10 mouse cellular contexts compared by ENCODE assay signal in genomic region chr12:34451198-34451597, GRCm38 (mm10).
A peak's percentile ranks its signal among the peaks of the same experiment; 100 is the strongest.
DNase-seq lines count a peak whose midpoint lies in the region; ATAC-seq and TF ChIP-seq lines count a peak whose summit lies in the region.
"Had no signal": no experiment of that assay in that cellular context is flagged by ENCODE, and none has a peak within 500 bp of the region (broad histone marks: within the 10 kb centered on the region; RNA-seq: fewer than 3 reads in every experiment).

No protein-coding gene starts in this region.

- no peak overlapping the region for H3K4me3 ChIP-seq in liver, postnatal 0 days (ENCODE audit: low read depth, low read length)
- no peak overlapping the region for H3K4me3 ChIP-seq in liver, embryonic 11.5 days (ENCODE audit: low read depth, low read length)
- H3K4me3 ChIP-seq: limb, embryonic 12.5 days had no signal

- H3K4me1 ChIP-seq in liver, postnatal 0 days (ENCODE audit: insufficient read depth), result no peaks in the 10 kb centered on the region
- no peaks in the 10 kb centered on the region for H3K4me1 ChIP-seq in liver, embryonic 11.5 days (replicated peaks; ENCODE audit: control insufficient read depth, insufficient read depth, low read length)
- H3K4me1 ChIP-seq: limb, embryonic 12.5 days had no signal

- no peak overlapping the region for H3K4me2 ChIP-seq in liver, postnatal 0 days (ENCODE audit: low read depth, low read length)
- no peak overlapping the region for H3K4me2 ChIP-seq in liver, embryonic 11.5 days
- H3K4me2 ChIP-seq: limb, embryonic 12.5 days had no signal

- no peaks in the 10 kb centered on the region for H3K9me3 ChIP-seq in liver, postnatal 0 days (ENCODE audit: low read length)
- no peaks in the 10 kb centered on the region for H3K9me3 ChIP-seq in liver, embryonic 11.5 days (ENCODE audit: control insufficient read depth, low read length)
- H3K9me3 ChIP-seq: limb, embryonic 12.5 days had no signal

- ATAC-seq in liver, postnatal 0 days, result no peak
- ATAC-seq in liver, embryonic 11.5 days (replicated peaks; ENCODE audit: low FRiP score), result no peak
- peak; percentile 54; the same call in 1 of the 2 replicates for ATAC-seq in megakaryocyte progenitor cell, adult 5-6 weeks (replicated peaks; ENCODE audit: poor library complexity)
- ATAC-seq in erythroid progenitor cell, adult 5-6 weeks (replicated peaks; ENCODE audit: low FRiP score, poor library complexity, severe bottlenecking), result no peak

- H3K36me3 ChIP-seq in liver, postnatal 0 days (replicated peaks; ENCODE audit: insufficient read depth, low read length), result no peaks in the 10 kb centered on the region
- no peaks in the 10 kb centered on the region for H3K36me3 ChIP-seq in liver, embryonic 11.5 days (ENCODE audit: control insufficient read depth, insufficient read depth, low read length)
- H3K36me3 ChIP-seq: limb, embryonic 12.5 days had no signal

- no peak overlapping the region for H3K27ac ChIP-seq in liver, postnatal 0 days (ENCODE audit: low read depth)
- no peak overlapping the region for H3K27ac ChIP-seq in liver, embryonic 11.5 days (ENCODE audit: low read depth, low read length)
- H3K27ac ChIP-seq: limb, embryonic 12.5 days had no signal

- 51% methylated on average over 2 of the region's 2 CpGs for WGBS in liver, postnatal 0 days (ENCODE audit: insufficient replicate concordance)
- 48% methylated on average over 2 of the region's 2 CpGs for WGBS in liver, embryonic 11.5 days

- H3K27me3 ChIP-seq in liver, postnatal 0 days (ENCODE audit: insufficient read depth, low read length), result no peaks in the 10 kb centered on the region
- no peaks in the 10 kb centered on the region for H3K27me3 ChIP-seq in liver, embryonic 11.5 days (replicated peaks; ENCODE audit: control insufficient read depth, insufficient read depth, low read length)
- H3K27me3 ChIP-seq: limb, embryonic 12.5 days had no signal

- DNase-seq in gastrocnemius, adult 18-20 months (ENCODE audit: low spot score), result peak; percentile 30
- no peak for DNase-seq in gastrocnemius, postnatal 4 days (ENCODE audit: low spot score in 2 of 2)
- DNase-seq in liver, postnatal 0 days, result no peak
- DNase-seq in liver, embryonic 11.5 days (ENCODE audit: low spot score), result no peak
- peak; percentile 30 for DNase-seq in MN1 (ENCODE audit: low spot score)
- no peak for DNase-seq in adrenal gland, postnatal 25 days
- DNase-seq: thymus, adult 18-20 months had no signal

- no peak for TF ChIP-seq EP300 in liver, postnatal 0 days (IDR thresholded peaks at IDR 0.05; ENCODE audit: low read depth)

- peak; percentile 47 for TF ChIP-seq CTCF in liver, postnatal 0 days (IDR thresholded peaks at IDR 0.05; ENCODE audit: low read depth)

- H3K9ac ChIP-seq in liver, postnatal 0 days (replicated peaks), result no peak overlapping the region
- no peak overlapping the region for H3K9ac ChIP-seq in liver, embryonic 11.5 days (ENCODE audit: low read depth, low read length)
- H3K9ac ChIP-seq: limb, embryonic 12.5 days had no signal

Comparison
In these comparisons a context has a peak if more than half of its experiments do, and no peak if none do; other contexts are left out.
1. DNase-seq: peak in gastrocnemius, adult 18-20 months (single experiment) and MN1 (single experiment); none in gastrocnemius, postnatal 4 days (0 of 2), liver, postnatal 0 days (single experiment), liver, embryonic 11.5 days (single experiment) and adrenal gland, postnatal 25 days (single experiment).